Mouse (Mus musculus): ENCODE measurements at regions not wholly inside any gene's neighbourhood (a gene's known extent, or its start where the extent isn't known, plus 50 kb on each side); places are given as distances from the start of the nearest gene placed in this dataset.

DNA sequence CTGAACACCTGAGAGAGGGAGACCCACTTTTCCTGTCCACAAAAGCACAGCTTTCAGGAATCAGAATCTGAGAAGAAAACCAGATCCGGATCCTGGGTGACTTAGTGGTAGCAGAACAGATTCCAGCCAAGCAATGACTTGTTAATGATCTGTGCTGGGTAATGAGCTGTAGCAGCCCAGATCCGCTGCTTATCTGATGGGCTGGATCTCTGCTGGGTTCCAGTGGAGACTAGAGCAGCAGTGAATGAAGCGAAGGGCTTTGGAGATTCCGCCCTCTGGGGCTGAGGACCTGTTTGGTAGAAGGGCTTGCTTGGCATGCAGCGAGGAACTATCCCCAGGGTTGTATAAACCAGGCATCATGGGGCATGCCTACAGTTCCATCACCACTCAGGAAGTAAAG lies 156.3 kb downstream of the Maf start:
- no peak for DNase-seq (ENCODE audit: extremely low spot score, low read depth, low spot score)

DNA sequence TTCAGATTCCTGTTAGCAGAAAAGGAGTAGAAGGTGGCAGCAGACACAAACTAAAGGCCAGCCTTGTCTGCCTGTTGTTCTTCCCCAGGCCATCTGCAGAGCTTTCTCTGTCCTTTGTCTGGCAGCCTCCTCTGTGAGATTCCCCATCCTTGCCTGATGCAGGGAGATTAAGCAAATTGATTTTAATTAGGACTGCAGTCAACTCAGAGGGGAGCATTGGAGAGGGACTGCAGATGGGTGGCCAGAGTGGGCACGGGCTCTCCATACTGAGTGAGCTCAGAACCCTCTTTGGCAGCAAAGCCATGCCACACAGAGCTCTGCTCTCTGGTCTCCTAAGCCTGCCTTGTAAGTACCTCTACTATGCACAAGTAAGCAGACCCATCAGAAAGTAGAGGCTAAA lies 158.5 kb downstream of the Maf start:
- no peak for DNase-seq (ENCODE audit: extremely low spot score, low read depth, low spot score)

DNA sequence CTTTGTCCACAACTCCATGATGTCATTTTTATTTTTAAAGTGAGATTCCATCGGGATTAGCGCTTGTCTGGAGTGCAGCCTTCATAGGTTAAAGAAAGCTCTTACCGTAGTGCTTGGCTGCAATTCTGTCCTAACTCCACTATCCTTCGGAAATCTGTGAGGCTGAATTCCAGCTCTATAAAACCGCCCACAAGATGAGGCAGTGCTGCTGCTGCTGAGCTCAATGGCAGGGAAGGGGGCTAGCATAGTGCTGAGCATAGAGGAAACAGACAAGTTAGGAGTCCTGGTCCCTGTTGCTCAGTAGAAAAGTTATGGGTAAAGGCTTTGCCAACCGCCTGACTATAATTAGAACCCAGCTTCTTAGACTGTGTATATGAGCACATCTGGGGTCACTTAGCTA lies 163.5 kb downstream of the Maf start:
- DNase-seq (ENCODE audit: extremely low spot score, low read depth, low spot score), result no peak

DNA sequence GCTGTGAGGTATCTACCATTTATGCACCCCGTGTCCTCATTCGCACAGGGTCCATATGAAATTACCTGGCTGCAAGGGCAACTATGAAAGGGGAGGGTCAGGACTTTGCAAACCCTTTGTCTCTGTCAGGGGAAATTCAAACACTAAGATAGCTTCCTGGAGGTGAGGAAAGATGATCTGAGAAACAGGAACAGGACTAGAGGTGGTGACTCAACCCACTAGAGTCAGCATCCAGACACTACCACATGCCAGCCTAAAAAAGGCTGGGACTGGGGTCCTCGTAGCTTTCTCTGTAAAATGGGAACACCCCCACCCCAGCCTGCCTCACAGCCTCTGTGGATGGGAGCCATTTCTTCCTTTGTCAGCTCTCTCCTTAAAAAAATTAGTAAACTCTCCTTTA lies 164.7 kb downstream of the Maf start:
- no peak for DNase-seq (ENCODE audit: extremely low spot score, low read depth, low spot score)

DNA sequence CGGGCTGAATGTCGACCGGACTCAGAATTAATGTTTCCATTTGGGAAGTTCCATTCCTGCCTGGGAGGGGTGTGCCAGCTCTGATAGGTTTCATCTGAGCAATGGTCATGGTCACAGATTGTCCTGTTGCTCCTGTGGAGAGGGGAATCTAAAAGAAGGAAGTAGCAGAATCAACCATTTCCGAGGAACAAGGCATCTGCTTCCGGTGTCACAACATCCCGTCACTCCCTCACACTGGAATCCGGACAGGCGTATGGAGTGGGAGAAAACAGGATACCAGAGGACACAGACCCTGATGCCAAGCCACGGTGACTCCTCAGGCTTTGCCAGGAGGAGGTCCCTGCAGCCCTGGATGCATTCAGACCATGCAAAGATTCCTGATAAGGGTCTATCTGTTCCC lies 168.0 kb downstream of the Maf start:
- DNase-seq (ENCODE audit: extremely low spot score, low read depth, low spot score), result no peak

DNA sequence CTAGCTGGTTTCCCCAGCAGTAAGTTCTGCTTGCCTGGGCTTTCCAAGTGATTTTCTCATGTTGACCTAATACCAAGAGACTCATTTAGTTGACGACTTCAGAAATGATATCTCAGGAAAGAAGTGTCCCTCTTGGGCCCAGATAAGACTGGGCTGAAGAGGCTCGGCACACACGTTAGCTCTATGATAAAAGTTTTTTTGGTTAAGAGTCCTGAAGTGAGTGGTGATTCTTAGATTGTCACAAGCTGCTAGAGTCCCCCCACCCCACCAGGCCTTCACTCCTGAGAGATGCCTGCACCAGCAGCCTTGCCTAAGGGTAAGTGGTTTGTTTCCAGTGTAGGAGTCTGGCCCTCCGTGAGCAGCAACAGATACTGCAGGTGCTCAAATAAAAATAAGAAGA lies 169.4 kb downstream of the Maf start:
- DNase-seq (ENCODE audit: extremely low spot score, low read depth, low spot score), result no peak

DNA sequence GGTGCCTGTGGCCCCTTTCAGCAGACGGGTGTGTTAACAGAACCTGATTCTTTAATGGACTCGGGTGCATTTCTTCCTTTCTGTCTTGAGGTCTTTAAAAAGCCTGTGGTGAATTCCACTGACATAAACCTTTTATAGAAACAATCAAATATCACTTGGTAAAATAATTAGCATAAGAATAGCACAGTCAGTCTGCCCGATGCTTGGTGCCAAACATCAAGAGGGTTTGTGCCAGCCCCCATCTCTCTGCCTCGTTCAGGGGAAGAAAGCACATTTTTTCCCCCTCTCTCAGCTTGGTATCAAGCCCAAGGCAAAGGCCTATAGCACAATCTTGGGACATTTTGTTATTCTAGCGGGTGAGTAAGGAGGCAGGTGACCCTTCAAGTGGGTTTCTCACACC lies 169.8 kb downstream of the Maf start:
- no peak for DNase-seq (ENCODE audit: extremely low spot score, low read depth, low spot score)

DNA sequence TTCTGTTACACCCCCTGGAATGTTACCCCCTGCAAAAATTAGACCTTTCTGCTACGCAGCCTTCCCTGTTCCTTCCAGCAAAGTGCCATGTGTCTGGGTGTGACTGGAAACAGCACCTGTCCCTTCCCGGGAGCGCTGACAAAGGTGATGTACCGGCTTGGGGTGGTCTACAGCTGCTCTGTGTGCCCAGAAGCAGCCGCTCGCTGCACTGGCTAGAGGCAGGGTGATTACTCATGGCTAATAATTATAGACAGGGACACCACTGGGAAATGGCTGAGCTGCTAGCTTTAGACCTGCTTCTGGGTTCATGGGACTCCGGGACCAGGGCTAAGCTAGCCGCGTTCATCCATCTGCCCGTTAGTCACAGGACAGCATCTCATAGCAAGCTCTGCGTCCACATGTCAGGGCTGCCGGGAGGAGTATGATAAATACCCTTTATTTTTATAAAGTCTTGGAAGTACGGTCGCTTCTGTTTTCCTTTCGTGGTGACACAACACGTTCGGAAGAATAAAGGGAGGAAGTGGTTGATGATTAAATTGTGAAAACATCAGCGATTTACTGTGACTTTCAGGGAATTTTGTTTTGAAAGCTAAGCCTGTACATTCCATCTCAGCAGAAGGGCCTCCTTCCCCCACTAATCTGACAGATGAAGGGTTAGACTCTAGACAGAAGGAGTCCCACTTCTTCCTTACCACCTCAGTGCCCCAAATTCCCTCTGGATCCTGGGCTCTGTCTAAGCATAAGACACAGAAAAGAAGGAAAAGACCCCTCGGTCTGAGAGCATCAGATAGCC lies 170.8 kb downstream of the Maf start:
- no peak for DNase-seq (ENCODE audit: extremely low spot score, low read depth, low spot score)

DNA sequence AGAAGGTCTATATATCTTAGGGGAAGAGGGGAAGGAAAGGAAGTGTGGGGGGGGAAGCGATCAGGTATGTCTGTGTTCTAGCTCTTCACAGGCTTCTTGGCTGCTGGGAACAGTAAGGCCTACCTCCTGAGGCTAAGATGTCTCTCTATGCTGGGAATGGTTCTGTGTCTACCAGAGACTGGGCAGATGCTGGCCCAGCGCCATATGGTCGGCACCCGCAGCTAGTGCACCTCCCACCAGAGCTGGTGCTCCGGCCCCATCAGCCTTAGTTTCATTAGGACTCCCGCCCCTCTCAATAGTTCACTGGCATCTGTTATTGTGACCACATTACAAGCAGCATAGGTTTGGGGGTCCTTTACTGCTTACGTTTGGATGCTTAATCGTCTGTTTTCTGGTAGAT lies 171.6 kb downstream of the Maf start:
- no peak for DNase-seq (ENCODE audit: extremely low spot score, low read depth, low spot score)

DNA sequence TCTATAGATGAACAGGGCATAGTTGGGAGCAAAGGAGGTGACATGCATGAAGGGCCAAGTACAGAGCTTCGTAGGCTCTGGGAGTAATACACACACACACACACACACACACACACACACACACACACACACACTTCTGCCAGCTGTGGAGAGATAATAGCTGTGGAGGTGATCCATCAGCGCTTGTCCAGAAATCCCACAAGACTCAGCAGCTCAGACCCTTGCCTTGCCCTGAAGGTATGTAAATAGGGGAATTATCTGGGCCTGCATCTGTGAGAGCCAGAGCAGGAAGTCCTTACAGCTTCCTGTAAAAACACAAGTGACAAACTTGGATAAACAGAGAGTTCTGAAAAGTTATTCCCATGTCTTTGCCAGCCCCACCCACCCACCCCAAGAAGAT lies 173.6 kb downstream of the Maf start:
- no peak for DNase-seq (ENCODE audit: extremely low spot score, low read depth, low spot score)

DNA sequence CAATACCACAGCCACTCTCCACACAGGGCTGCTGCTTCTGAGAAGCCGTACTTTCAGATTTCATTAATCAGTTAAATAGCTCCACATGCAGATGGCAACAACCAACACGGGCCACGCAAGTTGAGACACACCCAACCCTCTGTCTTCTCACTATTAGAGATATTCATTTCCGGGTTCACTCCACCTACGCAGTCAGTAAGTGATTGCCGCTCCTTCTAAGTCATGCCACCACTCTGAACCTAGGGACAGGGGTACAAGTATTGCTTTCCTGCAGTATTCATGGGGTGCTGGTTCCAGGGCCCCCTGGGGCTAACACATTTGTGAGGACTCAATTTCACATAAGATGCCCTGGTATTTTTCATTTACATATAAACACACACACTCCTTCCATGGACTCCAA lies 176.3 kb downstream of the Maf start:
- no peak for DNase-seq (ENCODE audit: extremely low spot score, low read depth, low spot score)

DNA sequence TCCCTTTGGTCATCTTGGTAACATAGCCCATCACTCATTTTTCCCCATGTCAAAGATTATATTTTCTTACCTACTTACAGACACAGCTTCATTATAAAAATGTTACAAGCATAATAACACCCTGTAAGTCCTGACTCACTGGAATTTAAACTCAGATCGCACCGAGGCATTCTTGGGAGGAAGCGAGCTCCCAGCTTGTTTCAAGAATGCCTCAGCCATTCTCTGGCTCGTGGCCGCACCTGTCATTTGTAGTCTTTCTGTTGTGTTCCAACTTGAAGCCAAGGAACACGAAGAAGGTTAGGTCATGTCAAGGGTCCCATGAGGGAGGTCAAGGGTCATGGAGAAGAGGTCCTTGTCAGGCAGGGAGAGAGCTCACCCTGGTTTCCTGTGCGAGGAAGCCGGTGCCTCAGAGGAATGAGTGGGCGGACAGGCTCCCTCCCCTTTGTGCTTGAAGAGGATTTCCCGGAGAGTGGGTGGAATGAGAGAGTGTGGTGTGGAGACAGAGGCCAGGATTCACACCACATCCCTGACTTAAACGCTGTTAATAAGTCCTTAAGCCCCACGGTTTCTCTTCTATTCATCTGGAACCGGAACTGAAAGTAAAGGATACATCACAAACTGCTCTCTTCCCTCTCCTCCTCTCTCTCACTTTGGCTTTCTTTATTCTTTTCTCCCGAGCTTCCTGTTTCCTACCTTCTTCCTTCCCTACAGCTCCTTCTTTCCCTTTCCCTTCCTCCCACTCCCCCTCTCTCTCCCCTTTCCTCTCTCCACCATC lies 177.8 kb downstream of the Maf start:
- no peak for DNase-seq (ENCODE audit: extremely low spot score, low read depth, low spot score)

DNA sequence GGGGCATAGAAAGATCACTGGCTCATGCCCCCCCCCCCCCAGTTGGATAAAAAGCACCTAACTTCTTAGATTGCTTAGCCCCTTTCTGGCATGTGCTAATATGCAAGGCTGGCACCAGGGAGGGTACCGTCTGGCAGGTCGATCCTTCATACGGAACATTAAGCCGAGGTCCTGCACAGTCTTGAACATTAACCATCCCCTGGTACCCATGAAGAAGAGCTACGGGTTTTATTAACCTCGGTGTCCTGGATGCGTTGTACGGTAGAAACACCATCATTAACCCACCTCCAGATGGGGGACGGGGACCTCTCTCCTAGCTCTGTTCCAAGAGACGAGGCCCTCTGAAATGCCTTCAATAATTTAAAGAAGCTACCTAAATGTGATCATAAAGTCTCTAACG lies 178.7 kb downstream of the Maf start:
- DNase-seq (ENCODE audit: extremely low spot score, low read depth, low spot score), result no peak

DNA sequence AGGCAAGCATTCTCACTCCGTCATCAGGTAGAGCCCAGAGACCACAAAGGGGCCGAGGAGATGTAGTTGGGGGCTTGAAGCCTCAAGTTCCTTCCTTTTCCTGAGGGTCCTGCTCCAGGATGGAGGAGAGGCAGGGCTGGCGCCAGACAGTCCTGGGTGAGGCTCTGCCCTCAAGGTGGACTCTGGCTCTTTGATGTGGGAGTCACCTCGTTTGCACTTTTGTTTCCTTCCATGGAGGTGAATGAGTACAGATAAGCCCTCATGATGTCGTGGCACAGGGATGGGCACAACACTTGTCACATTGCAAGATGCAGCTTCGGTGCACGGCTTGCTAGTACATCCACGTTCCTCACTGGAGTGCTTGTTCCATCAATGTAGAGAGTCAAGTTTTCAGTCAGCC lies 182.4 kb downstream of the Maf start:
- no peak for DNase-seq (ENCODE audit: extremely low spot score, low read depth, low spot score)

DNA sequence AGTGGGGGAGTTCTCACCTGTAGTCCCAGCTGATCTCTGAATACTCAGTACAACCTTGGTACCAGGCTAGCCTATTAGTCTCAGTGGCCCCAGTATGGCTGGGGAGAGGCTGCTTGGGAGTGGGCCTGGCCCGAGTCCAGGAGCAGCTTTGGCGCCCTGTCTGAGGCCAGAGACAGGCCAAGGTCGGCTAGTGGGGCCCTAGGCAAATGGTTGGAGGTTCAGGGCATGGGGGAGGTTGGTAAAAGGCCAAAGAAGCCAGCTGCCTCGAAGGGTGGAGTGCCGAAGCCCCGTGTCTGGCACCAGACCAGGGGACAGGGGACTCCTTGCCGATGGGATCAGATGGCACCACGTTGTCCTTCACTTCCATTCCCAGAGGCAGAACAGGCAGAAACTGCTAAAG lies 182.9 kb downstream of the Maf start:
- no peak for DNase-seq (ENCODE audit: extremely low spot score, low read depth, low spot score)

DNA sequence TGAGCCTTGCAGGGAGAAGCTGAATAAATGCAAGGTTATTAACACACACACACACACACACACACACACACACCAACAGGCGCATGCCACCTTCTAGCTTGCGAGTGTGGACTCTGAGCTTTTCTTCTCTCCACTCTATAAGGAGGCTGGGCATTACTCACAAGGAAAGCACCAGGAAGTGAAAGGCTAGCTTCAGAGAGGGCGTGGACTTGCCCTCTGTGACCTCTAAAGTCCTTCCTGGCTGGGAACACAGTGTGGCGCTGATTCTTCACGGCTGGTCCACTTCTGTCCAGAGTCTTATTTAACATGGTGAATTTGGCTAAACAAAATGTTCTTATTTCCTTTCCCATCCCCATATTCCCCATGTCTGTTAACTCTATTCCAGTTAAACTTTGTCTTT lies 185.1 kb downstream of the Maf start:
- no peak for DNase-seq (ENCODE audit: extremely low spot score, low read depth, low spot score)

DNA sequence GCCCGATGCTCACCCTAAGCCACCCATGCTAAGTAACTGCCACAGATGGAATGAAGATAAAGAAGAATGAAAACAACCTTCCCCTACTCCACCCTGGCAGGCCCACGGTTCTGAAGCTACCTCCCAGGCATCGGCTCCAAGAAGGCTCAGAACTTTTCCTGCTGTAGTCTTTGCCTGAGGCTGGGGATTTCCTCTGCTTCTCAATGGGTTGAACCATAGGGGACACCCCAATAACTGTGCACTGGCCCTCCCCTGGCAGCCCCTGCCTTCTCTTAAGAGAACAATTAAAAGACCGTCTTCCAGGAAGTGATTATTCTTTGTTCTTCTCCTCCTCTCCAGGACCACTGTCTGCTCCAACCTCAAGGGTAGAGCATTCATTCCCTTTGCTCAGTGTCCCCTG lies 191.9 kb downstream of the Maf start:
- no peak for DNase-seq (ENCODE audit: extremely low spot score, low read depth, low spot score)

DNA sequence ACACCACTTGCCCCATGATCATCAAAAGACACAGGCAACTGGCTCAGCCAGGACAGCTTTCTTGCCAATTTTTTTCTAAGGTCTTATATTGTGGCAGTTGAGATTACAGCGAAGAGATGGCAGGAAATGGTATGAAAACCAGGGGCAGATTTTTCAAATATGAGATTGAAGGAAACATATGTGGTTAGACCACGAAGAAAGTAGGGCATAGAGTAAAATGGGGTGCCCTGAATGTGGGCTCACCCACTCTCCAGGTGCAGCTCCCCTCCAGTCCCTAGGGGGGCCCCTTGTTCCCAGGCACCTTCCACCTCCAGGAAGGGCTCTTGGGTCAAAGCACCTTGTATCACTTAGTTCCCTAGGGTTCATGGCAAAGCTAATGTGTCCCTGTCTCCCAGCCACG lies 193.1 kb downstream of the Maf start:
- DNase-seq (ENCODE audit: extremely low spot score, low read depth, low spot score), result no peak

DNA sequence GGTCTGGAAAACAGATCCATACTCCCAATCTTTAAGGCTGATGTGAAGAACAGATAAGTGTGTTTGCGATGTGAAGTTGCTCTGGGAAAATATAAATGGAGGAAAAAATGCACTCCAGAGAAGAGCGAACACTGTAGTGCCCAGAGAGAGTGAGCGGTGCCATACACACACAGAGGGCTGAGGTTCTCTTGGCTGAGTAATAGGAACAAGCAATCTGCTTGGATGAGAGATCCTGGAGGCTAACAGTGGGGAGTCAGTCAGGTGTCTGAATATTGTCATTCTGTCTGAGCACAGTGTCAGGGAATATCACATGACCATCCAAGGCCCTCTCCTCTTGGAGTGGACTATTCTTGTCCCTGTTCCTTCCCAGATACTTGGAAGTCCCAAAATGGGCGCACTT lies 200.4 kb downstream of the Maf start:
- no peak for DNase-seq (ENCODE audit: extremely low spot score, low read depth, low spot score)

DNA sequence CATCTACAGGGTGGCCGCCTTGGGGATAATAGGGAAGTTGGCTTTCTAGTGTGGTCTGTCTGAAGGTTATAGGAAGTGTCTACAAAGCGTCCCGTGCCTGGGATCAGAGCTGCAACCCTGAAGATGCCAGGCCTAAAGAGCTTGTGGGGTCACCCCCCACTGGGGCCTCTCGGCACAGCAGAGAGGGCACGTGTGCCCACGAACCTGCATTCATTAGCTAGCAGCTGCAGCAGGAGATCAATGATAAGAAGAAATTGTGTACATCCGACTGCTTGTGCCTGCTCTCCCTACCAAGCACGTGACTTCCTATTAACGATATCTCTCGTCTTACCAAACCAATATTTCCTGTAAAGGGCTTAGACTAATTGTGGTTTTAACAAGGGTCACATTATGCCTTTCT lies 200.9 kb downstream of the Maf start:
- no peak for DNase-seq (ENCODE audit: extremely low spot score, low read depth, low spot score)

DNA sequence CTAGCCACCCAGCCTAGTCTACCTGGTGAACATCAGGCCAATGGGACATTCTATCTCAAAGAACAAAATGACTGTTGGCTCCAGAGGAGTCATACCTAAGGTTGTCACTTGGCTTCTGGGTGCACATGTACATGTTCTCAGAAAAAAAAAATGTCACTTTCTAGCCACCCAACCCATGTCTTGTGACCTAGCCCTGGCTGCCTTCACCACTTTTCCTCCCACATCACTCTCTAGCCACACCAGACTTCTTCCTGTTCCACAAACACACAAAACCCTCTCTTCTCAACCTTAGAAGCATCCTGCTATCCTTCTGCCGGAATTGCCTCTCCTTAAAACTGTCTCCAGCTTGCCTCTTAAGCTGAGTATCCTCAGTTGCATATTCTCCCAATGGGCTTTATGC lies 211.6 kb downstream of the Maf start:
- no peak for DNase-seq (ENCODE audit: extremely low spot score, low read depth, low spot score)

DNA sequence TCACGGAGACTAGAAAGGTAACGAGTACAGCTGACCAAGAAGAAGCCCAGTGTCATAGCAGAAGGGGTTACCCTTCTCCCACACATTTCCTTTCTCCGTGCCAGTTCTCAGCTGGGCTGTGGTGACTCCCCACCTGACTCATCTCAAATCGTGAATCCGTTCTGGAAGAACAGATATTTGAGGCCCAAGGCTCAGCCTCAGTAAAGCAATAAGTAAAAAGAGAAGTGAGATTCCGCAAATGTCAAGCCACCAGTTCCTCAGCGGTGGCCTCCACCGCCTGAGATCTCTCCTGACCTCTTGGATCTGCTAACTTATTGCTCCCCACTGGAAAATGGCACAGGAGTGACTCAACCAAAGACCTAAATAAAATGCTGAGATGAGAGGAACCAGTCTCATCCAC lies 213.2 kb downstream of the Maf start:
- DNase-seq (ENCODE audit: extremely low spot score, low read depth, low spot score), result no peak

DNA sequence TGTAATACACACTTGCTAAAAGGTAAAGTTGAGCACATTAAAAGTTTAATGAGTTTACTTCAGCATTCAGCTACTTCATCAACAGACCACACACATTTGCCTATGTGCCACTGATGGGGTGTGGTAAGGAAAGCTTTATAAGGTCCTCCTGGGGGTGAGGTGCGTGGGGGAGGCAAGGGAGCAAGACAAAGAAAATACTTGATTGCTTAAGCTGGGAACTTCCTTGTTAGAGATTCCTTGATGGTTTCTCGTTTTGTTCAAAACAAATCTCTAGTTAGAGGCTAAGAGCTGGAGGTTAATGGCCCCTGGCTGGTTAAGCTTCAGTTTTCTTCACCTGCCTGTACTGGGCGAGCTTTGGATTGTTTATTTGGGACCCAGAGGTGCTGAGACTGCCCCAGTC lies 220.7 kb downstream of the Maf start:
- no peak for DNase-seq (ENCODE audit: extremely low spot score, low read depth, low spot score)

Measured in hindlimb bud, embryonic 11.5 days (tissue).